Mouse (Mus musculus) kidney, adult 2 months (tissue): ENCODE results near the gene Arhgap40.

Experiments used
- CTCF ChIP-seq: fragments of 200-500 bp; conservative IDR thresholded peaks from 2 replicates; pipeline ENCODE4 v1.5.1; 2011; ENCODE audit warnings: low read depth, mild to moderate bottlenecking, control low read depth, low read length, moderate library complexity, mixed read lengths; ENCODE audit not compliant: insufficient read depth, insufficient read length
- POLR2A ChIP-seq: fragments of 200-500 bp; IDR thresholded peaks from one replicate; pipeline ENCODE4 v1.6.1; 2011; ENCODE audit warnings: low read depth, low read length, control low read depth

DNA sequence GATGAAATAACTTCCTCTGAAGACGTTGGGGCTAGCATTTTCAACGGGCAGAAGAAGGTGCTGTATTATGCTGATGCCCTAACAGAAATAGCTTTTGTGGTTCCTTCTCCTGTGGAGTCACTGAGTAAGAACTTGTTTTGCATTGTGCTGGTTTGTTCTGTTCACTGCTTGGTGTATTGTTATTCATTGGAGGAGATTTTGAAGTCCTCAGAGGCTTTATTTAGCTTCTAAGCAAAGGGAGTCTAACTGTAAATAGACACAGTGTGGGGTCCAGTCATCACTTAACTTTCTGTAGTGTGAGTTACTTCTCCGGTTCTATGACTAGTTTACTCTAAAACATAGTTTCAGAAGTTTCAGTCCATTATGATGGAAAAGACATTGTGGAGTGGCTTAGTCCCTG, 35.0 kb upstream of the Arhgap40 start:
- TF ChIP-seq CTCF = no peak
- no peak for TF ChIP-seq POLR2A
